Mouse (Mus musculus) sigmoid colon, adult 10 weeks (tissue): ENCODE results near the gene Olfr845. TPM values are rescaled to one million over a fixed set of nuclear protein-coding genes. Genes with fewer than 3 reads are reported as not detected.

Experiments
- polyA plus RNA-seq: library from polyadenylated mRNA; stranded (reverse); fragments of 350-450 nt; fragmentation: Illumina TruSeq; extraction: RNeasy Lipid Tissue Mini Kit (QIAGEN cat#74804); gene quantifications from one replicate; pipeline ENCODE4 v1.2.3, GENCODE M21; 2014; ENCODE audit warnings: low read depth, low replicate concordance

Olfr845 gene
- polyA plus RNA-seq: not detected

DNA sequence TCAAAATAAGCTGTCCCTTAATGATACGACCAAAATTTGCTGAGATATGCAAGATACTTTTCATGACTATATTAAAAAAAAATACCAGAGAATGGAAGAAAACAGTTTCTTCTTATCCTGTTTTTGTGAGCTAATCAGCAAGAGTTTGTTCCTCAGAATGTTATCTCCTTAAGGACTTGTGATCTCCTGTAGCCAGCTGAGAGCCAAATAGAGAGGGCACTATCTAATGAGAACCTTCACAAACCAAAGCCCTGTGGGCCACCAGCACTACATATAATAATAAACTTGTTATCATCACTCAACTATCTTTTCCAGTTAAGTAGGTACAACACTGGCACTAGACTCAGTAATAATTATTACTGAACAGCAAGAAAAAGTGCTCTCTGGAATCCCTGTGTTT lies at the start of gene Olfr845:
Gene Olfr845, plus strand, starts transcription at position 301 of the 400 bp plus-strand sequence.

DNA sequence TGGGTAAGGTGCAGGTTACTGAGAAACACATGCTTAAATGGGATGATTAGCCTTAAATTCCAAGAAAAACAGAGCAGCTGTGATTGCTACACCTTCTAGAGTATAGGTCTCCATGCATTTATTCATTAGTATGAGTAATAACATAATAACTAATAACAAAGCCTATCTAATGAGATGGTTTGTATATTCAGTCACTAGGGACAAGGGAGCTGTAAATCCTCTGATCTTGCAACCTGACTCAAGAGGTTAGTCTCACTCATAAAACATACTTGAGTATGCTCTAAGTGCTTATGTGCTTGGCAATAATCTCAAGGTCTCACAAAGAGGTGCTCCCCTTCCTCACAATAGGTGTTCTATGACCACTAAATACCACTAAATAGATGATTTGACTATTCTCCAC lies 20.2 kb upstream of the Olfr845 start, which contains the start of gene Olfr844:
Gene Olfr844, plus strand, starts transcription at position 301 of the 400 bp plus-strand sequence.

DNA sequence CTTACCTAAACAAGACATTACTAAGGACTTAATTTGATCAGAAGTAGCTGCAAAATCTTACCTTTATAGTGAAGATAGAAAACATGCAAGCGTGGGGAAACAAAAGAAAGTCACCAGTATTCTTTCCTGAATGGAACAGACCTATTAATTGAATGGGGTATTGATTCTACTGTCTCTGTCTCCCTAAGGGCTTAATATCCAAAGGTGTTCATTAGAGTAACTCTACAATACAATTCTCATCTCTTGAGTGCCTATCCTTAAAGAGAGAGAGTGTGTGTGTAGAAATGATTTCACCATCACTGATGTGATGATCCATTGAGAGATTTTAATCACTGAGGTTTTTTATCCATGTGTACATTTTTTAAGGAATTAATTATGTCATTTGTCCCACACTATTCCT lies 27.6 kb downstream of the Olfr845 start, which contains the start of gene Olfr846:
Gene Olfr846, minus strand, starts transcription at position 101 of the 400 bp plus-strand sequence.

DNA sequence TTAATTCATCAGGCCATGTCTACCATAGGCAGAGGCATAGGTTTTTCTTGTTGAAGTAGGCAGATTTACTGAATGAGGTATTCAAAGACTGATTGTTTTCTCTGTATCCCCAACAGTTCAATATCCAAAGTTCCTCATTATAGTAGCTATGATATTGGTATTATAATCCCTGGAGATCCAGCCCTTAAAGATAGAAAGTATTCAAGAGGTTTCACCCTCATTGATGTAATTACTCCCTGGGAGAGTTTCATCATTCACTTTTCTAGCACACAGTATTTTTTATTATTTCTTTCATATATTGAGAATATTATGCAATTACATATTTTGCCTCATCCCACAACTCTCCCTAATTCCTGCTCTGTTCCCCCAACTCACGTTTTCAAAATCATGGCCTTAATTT lies 42.3 kb downstream of the Olfr845 start, which contains the start of gene Olfr847:
Gene Olfr847, minus strand, starts transcription at position 101 of the 400 bp plus-strand sequence.

Other genes starting within 250 kb of the Olfr845 start
- 0.09 TPM for gene Olfr836, start 216.1 kb upstream of the Olfr845 start, polyA plus RNA-seq
- gene Olfr837, start 200.1 kb upstream of the Olfr845 start, polyA plus RNA-seq: not detected
- not detected for gene Olfr839-ps1, start 159.1 kb upstream of the Olfr845 start, polyA plus RNA-seq
- not detected for gene Olfr843, start 84.5 kb upstream of the Olfr845 start, polyA plus RNA-seq
- not detected for gene Olfr844, start 20.1 kb upstream of the Olfr845 start, polyA plus RNA-seq
- gene Olfr846, start 27.5 kb downstream of the Olfr845 start, polyA plus RNA-seq: not detected
- not detected for gene Olfr847, start 42.2 kb downstream of the Olfr845 start, polyA plus RNA-seq
- gene Olfr849, start 103.8 kb downstream of the Olfr845 start, polyA plus RNA-seq: not detected
- not detected for gene Olfr850, start 141.8 kb downstream of the Olfr845 start, polyA plus RNA-seq
- gene Olfr851, start 156.8 kb downstream of the Olfr845 start, polyA plus RNA-seq: not detected
- gene Olfr853, start 204.6 kb downstream of the Olfr845 start, polyA plus RNA-seq: not detected
- gene Olfr854, start 230.9 kb downstream of the Olfr845 start, polyA plus RNA-seq: not detected
- not detected for gene Olfr855, start 246.2 kb downstream of the Olfr845 start, polyA plus RNA-seq